Mouse (Mus musculus) E14TG2a.4 (cell line): ENCODE measurements around the gene Fan1.

Experiments
- CTCF ChIP-seq: conservative IDR thresholded peaks from 2 replicates; pipeline ENCODE4 v1.5.1; 2014; ENCODE audit warnings: low read length
- NANOG ChIP-seq: IDR thresholded peaks from 2 replicates; pipeline ENCODE4 v1.6.1; 2014; ENCODE audit warnings: borderline replicate concordance, low read length, mixed read lengths

DNA sequence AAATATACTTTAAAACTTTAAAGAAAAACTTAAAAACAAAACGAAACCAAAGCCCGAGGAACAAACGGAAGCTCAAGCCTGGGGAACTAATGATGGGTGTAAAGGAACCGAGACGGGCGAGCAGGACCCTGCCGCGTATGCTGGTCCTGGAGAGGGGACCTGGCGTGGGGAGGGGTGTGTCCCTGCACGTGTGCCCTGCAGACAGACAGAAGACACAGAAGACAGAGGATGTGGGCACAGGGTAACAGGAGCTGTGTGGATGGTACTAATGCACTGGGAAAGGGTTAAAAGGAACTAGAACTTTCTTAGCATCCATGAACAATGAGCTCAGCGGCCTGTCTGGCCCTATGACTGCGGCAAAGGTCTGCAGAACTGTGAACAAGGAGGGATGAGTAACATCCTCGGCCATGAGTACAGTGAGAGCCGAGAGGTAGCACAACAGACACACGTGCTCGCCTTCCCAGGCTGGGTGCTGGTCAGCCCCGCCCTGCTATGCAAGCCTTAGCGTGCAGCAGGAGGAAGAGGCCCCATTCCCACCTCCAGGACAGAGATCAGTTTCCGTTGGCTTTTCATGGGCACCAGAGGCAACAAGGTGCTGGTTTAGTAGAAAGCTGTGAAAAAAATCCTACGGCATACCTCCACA is 13.8 kb downstream of the Fan1 start:
- TF ChIP-seq CTCF (no peak), NANOG (no peak)
